Mouse (Mus musculus): ENCODE measurements at regions not wholly inside any gene's neighbourhood (a gene's known extent, or its start where the extent isn't known, plus 50 kb on each side); places are given as distances from the start of the nearest gene placed in this dataset.
A peak's percentile ranks its signal among the peaks of the same experiment; 100 is the strongest.

DNA sequence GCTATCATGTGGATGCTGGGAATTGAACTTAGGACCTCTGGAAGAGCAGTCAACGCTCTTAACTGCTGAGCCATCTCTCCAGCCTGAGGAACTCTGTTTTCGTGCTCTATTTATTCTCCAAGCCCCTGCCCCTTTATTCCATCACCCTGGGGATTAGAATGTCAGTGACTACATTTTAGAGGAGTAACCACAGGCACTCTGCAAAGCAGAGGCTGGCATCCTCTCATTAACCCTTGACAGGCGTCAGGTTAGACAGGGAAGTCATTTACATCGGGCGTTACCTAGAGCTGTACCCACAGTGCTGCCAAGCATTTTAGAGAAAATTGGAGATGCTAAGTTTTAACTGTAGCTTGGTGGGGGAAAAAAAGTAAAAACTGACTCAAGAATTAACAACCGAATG lies 105.4 kb upstream of the Krr1 start:
- DNase-seq (ENCODE audit: low spot score in 2 of 2) = no peak

DNA sequence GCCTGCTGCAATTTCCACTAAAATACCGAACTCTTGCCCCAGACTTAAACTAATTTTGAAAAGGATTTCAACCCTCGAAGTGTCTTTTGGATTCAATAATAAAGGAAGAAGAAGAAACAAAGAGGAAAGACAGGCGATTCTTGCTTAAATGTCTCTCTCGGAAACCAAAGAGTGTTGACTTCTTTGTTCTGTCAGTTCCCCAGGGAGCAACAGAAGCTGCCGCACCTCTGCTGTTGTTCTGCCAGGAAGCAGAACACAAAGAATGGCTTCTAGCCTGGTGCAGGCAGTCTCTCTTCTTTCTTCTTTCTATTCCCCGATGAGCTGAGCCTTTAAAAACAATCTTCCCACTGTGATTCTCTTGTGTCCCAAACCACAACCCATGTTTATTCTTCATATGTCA lies 104.9 kb upstream of the Krr1 start:
- no peak for DNase-seq (ENCODE audit: low spot score in 2 of 2)

DNA sequence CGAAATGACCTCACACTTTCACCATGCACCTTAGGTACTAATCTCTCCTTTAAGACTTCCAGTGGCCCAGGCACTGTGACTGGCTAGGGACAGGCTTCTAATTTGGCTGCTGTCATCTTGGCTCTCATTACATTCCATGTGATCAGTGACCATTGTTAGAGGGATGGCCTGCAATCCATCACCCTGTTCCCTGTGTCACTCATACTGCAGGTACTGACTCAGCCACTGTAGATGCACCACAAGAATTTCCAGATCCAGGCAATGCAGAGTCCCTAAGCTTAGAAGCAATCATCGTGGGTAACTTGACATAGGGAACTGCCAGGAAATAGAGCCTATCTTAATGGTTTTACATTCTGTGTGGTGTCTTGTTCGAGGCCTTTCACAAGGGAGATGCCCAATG lies 92.1 kb upstream of the Krr1 start:
- no peak for DNase-seq (ENCODE audit: low spot score in 2 of 2)

DNA sequence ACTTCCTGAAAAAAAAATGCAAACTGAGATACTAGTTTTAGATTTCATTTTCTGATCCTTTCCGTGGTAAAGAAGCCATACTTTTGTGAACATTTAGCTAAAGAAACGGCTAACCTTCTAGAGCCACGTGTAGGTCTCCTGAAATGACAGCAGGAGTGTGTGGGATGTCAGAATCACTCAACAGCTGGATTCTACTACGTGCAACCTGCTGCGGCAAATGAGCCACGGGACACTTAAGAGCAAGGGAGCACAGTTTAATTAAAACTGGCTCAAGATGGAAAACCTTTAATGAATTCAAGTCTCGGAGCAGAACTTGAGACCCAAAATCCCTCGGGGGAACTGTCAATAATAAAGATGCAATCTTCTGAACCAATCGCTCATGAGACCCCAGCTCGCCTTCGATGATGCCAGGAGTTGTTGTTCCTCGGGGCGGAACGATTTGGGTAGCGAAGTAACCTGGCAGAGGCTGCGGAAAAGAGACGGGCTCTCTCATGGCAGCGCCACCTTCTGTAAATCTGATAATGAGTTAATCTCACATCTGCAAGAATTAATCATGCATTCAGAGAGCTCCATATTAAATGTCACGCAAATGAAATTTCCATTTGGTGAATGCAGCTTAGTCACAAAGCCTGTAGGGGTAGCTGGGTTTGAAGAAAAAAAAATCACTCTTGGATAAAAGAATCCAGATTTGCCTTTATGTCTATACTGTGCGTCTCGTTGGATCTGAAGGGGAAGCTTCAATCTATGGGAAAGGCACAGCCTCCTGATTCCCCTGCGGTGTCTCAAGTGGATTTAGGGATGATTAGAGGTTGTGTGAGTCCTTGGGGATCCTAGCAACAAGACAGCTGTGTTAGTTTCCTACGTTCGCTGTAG lies 90.9 kb upstream of the Krr1 start:
- peak in 1 of 2 experiments; percentile 42 for DNase-seq (ENCODE audit: low spot score in 2 of 2)

DNA sequence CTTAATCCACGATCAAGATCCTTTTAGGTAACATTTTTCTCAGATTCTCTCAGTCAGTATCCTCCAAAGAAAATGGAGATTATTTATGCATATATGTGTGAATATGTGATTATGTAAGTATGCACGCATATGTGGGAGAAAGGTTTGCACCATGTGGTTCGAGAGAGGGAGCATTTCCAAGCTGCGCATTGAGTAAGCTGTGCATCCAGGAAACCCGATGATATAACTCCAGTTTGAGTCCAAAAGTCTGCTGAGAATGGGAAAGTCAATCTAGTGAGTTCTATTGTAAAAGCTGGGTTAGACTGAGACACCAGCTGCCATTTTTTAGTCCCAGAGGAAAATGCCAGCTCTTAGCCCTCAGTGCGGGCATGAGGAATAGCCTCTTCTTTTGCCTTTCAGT lies 89.9 kb upstream of the Krr1 start:
- DNase-seq (ENCODE audit: low spot score in 2 of 2) = no peak

DNA sequence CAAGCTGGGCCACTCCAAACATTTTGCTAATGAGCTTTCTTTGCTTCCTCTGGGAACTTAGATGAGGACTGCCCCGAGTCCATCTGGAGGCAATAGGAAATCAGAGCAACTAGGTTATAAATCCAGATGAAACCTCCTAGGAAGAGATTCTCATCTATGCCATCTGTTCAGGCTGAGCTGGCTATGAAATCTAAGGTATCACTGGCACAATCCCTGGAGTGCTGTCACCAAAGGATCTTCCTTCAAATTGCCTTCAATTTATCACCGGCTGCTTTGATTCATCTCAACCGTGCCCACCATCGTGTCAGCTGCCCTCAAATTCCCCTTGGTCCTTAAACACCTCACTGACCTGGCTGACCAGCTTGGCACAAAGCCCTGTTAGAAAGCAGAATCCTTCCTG lies 87.8 kb upstream of the Krr1 start:
- DNase-seq (ENCODE audit: low spot score in 2 of 2) = no peak

DNA sequence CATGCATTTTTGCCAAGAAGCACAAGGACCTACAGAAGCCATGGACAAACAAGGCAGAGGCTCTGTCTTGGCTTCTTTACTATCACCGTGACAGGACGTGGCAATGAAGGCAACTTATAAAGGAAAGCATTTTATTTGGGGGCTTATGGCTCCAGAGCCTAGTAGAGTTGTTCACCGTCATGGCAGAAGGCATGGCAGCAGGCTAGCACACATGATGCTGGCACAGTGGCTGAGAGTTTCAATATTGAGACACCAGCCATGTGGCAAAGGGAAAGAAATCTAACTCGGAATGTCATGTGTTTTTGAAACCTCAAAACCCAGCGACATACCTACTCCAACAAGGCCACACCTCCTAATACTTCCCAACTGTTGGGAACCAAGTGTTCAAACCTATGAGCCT lies 83.4 kb upstream of the Krr1 start:
- no peak for DNase-seq (ENCODE audit: low spot score in 2 of 2)

DNA sequence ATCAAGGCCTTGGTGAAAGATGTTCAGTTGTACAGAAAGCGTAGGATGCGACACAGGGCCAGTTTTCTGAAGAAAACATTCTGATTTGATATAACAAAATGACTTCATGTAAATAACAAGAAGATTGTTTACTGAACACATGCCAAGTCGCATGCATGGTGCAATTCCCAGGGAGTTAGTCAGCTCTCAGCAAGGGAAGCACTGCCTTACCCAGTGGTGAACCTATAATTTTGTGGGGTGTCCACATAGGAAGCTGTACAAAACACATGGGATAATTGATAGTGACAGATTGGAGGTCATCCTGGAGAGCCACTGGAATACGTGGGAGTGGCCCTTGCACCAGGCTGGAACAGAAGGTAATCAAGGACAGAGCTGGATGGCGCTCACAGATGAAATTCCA lies 79.0 kb upstream of the Krr1 start:
- no peak for DNase-seq (ENCODE audit: low spot score in 2 of 2)

DNA sequence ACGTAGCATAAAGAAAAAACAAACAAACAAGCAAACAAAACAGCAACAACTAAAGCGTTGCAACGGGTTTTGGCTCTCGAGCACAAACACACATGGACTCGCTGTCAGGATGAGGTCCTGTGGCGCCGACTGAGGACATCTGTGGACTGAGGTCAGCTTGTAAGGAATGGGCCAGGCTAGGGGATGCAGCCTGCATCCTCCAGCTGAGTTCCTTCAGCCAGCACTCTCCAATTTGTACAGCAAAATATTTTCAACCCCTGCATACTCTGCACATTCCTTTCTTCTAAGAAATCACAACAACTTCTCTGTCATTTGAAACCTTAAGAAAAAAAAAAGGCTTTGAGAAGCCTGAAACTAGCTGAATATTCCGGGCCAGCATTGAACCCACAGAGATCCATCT lies 78.5 kb upstream of the Krr1 start:
- no peak for DNase-seq (ENCODE audit: low spot score in 2 of 2)

DNA sequence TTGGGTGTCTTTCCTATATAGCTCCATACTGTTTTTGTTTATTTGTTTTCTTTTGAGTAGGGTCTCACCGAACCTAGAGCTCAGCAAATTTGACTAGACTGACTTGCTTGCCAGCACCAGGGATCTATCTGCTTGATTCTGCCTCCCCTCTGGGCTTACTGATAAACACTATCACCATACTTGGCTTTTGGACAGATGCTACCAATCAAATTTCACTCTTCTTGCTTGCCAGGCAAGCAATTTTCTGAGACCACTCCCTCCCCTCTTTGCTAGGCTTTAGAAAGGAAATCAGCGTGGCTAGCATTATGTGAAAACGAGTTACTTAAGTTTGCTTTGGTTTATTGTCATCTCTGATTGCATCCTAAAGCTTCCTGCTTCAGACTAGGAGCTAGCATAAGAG lies 75.1 kb upstream of the Krr1 start:
- no peak for DNase-seq (ENCODE audit: low spot score in 2 of 2)

DNA sequence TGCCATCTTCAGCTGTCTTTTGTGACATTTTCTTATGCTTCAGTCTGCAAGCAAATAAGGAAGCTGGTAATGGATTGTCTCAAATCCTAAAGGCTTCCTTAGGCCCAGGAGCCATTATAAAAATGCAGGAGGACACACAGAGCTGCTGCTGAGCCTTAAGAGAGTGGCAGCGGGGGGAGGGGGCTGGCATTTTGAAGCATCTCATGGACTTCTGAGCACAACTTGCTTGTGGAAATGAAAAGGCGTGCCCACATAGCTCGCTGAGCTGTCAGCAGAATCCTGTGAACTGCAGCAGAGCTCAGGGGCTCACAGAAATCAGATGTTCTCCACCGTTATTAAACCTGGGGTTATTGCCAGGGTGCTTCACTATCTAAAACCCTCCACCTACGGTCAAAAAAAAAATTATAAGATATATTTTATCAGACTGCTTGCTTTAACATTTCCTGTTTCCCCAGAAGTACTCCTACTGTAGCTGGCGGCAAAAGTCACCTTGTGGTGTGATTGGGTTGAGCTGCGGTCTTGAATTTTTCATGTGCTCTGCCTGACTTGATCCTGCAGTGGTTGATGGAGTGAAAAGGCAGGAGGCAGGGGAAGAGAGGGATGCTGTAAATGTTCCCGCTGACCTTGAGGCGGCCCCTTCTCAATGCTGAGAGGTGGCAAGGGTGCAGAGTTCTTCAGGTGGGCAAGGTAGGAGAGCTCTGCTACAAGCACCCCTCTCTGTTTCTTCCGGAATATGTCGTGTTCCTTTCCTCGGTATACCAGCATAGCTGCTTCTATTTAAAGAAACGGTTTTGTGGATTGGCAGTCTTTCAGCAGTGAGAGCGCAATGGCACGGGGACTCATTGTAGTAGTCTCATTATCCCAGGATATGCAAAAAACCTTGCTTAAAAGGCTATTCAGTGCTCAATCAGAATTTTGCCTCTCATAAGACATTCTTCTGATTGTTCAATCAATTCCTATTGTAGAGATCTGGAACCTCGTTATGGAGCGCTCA lies 71.4 kb upstream of the Krr1 start:
- DNase-seq (ENCODE audit: low spot score in 2 of 2) = no peak

DNA sequence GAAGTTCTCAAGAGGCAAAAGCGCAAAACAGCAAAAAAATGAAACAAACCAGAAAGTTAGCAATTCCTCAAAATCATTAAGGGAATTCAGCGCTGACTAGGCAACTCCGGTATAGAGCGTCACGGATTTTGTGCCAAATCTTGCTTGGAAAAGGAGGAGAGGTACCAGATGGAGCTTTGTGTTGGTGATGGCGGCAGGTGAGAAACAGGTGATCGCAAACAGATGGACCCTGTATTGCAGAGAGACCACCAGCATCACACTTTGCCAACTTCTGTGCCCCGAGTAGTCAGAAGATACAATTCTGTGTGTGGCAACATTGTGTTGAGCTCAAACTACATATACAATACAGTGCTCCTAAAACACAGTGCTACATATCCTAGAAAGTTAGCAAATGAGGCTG lies 68.5 kb upstream of the Krr1 start:
- DNase-seq (ENCODE audit: low spot score in 2 of 2) = no peak

DNA sequence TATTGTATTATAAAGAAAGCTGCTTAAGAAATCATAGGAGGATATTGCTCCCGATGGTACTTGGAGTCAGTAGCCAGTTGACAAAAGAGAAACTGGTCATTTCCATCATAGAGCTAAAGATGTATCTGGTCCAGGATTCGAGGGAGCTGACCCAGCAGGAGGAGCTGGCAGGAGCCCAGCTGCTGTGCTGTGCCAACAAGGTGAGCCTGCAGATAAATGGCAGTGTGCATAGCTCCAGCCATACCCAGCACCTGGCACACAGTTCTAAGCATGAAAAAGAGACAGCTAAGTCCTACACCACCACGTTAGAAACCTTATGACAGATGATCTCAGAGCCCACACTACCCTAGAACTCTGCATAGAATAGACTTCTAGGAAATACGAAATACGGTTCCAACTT lies 64.6 kb upstream of the Krr1 start:
- DNase-seq (ENCODE audit: low spot score in 2 of 2) = no peak

DNA sequence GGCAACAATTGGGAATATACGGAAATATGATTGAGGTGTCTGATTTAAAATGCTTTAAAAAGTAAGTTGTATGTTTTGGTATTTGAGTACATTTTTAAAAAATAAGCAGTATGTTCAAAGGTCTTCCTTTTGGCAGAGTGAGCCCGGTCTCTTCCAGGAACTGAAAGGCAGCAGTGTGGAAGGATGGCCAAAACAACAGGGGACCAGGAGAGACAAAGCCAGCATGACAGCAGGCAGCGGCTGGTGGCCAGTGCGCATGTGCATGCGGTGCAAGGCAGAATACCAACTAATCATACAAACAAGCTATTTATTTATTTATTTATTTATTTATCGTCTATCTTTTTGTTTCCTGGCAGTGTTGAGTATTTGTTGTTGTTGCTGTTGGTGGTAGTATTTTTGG lies 59.9 kb upstream of the Krr1 start:
- DNase-seq (ENCODE audit: low spot score in 2 of 2) = no peak

DNA sequence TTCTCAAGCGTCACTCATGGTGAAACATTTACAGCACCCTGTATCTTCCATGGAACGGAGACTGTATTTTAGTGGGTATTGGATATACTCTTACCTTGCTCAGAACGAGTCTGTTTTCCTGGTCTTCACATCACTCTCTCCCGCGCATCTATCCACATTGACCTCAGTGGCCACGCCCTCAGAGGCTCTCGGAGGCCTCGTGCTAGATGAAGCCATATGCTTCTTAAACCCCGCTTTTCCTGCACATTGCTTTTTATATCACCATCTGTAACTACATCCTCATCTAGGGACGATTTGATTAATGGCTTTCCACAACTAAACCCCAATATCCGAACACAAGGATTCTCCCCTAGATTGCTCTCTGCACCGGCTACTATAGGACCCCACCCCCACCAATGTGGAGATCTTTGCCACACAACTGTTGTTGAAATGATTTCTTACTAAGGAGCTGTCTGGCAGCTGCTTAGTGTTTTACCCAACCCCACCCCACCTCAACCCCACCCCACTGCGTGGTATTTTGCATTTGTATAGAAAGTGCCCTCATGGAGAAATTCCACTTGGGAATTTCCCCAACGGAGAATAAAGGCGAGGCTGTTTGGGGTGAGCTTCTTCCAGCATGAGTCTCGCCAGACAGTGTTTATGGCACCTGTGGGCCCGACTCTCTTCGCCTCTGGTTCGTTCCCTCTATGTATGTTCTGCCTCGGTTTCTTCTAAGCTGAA lies 59.2 kb upstream of the Krr1 start:
- DNase-seq (ENCODE audit: low spot score in 2 of 2) = no peak

DNA sequence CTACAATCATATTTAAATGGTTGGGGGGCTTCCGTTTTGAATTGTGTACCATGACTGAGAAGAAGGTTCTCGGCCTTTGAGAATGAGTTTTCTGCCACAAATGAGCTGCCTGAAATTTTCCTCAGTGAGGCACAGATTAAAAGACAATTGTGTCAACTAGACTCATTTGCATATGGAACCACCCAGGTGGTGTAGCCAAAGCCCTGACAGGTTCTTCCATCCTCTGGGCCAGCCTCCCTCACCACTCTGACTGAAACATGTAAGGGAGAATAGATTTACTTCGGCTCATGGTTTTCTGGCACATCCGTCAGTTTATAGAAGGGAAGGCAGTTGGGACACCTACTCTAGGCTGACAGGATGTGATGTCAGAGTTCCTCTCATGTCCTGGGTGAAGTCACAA lies 58.2 kb upstream of the Krr1 start:
- no peak for DNase-seq (ENCODE audit: low spot score in 2 of 2)

DNA sequence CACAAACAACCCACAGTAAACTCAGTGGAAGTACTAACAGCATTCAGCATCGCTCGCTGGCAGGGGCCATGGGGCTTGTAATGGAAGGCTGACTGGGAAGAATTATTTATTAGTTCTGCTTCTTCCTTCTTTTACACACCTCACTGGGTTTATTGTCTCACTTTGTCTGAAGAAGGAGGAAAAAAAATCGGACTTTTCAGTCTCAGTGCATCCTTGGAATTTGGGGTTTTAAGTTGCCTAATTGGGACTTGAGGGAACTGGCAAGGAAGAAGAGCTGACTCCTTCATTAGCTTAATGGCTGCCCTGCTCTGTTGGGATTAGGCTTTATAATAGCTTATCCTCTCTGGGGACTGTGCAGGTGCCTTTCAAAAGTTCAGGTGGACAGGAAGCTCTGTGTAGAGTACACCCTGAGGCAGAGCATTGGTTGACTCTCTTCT lies 54.4 kb upstream of the Krr1 start:
- no peak for DNase-seq (ENCODE audit: low spot score in 2 of 2)

DNA sequence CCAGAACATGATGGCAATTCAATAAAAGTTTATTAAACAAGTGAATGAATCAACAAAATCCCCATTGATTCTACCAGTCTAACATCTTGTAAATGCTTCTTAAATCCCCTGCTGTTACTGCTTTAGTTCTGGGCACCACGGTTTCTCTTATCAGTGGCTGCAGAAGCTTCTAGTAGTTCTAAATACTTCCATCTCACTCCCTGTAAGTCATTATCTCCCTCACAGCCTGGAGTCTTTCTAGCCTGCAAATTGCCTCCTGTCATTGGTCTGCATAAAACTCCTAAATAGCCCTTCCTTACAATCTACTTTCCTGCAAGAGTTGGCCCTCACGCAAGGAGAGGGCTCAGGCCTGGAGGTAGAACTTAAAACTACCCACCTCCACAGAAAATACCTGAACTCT lies 53.0 kb upstream of the Krr1 start:
- DNase-seq (ENCODE audit: low spot score in 2 of 2) = no peak

DNA sequence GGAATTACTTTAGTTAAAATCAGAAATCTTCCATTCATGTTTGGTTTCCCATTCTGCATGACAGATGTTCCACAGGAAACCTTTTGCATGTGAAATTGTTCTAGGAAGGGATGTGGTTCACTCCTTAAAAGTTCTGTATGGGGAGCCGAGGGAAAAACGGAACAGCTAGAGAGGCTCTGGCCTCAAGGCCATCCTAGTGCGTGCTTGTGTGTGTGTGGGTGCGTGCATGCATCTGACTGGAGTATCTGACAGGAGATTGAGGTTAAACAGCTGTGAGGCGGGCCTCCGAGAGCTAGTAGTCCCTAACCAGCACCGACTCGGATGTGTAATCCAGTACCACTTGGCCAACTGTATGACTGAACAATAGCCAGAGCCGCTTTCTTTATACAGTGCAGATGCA lies 51.0 kb upstream of the Krr1 start:
- no peak for DNase-seq (ENCODE audit: low spot score in 2 of 2)
